Mouse (Mus musculus) C2C12 (cell line): ENCODE measurements around the gene Dcst2.

Experiments
- CTCF ChIP-seq: IDR thresholded peaks from one replicate; pipeline ENCODE4 v1.5.1; 2011; ENCODE audit not compliant: control insufficient read depth, insufficient read depth, insufficient read length
- MAX ChIP-seq: IDR thresholded peaks from one replicate; pipeline ENCODE4 v1.6.1; 2011; ENCODE audit warnings: mild to moderate bottlenecking, control low read depth
- MYOG ChIP-seq: IDR thresholded peaks from one replicate; pipeline ENCODE4 v1.6.1; 2011; ENCODE audit not compliant: control insufficient read depth, insufficient read length; ENCODE audit errors: extremely low read depth

- TF ChIP-seq MYOG (no peak), MAX (no peak), CTCF (no peak)
Measured at GRCm38 (mm10) chr3:89381233-89381632, 19.5 kb downstream of the Dcst2 start.
